Mouse (Mus musculus) neutrophil, adult 5-6 weeks (primary cell): ENCODE measurements around the gene Wwox. TPM values are rescaled to one million over a fixed set of nuclear protein-coding genes. Genes with fewer than 3 reads are reported as not detected.
A peak's percentile ranks its signal among the peaks of the same experiment; 100 is the strongest.
"Not testable (repeated sequence)": the region's sequence is repeated elsewhere in the genome, so short reads cannot be mapped to it uniquely, and the experiment has no call there.

Source experiments
- ATAC-seq: fragments of 151-379, 151-347 bp; 2 replicates; pipeline ENCODE4 v1.8.0; 2017; ENCODE audit warnings: mild to moderate bottlenecking, moderate TSS enrichment; ENCODE audit not compliant: insufficient number of reproducible peaks, poor library complexity, low FRiP score, severe bottlenecking; ENCODE audit errors: extremely low read depth
- total RNA-seq: library from RNA; stranded (forward); fragments of 200-1000 nt; gene quantifications from 2 replicates; pipeline ENCODE4 v1.2.3, GENCODE M21; 2017

Wwox gene
- total RNA-seq, 1 experiment from 2014 or later: 7.7 TPM

- ATAC-seq: peak; percentile 61
These were observed 375.6 kb downstream of the Wwox start for GRCm38 (mm10) chr8:114814769-114815736.

GRCm38 (mm10) chr8:114816343-114816742, 376.9 kb downstream of the Wwox start:
- peak; percentile 69 for ATAC-seq

GRCm38 (mm10) chr8:114816949-114817348, 377.5 kb downstream of the Wwox start:
- ATAC-seq: no peak

- ATAC-seq: no peak
These were observed 382.1 kb downstream of the Wwox start for GRCm38 (mm10) chr8:114821543-114821942.

- ATAC-seq: no peak
These were observed 386.0 kb downstream of the Wwox start for GRCm38 (mm10) chr8:114825460-114825859.

GRCm38 (mm10) chr8:114826991-114827390, 387.5 kb downstream of the Wwox start:
- ATAC-seq: no peak

- ATAC-seq: not testable (repeated sequence)
These were observed 388.4 kb downstream of the Wwox start for GRCm38 (mm10) chr8:114827810-114828209.

- ATAC-seq: no peak
These were observed 392.1 kb downstream of the Wwox start for GRCm38 (mm10) chr8:114831595-114831994.

GRCm38 (mm10) chr8:114832251-114832774, 392.9 kb downstream of the Wwox start:
- ATAC-seq: no peak

- no peak for ATAC-seq
These were observed 395.3 kb downstream of the Wwox start for GRCm38 (mm10) chr8:114834730-114835129.

GRCm38 (mm10) chr8:114839998-114840397, 400.5 kb downstream of the Wwox start:
- ATAC-seq: no peak

- no peak for ATAC-seq
These were observed 408.2 kb downstream of the Wwox start for GRCm38 (mm10) chr8:114847666-114848065.

- no peak for ATAC-seq
These were observed 410.0 kb downstream of the Wwox start for GRCm38 (mm10) chr8:114849461-114849860.

GRCm38 (mm10) chr8:114850014-114850870, 410.8 kb downstream of the Wwox start:
- no peak for ATAC-seq

- no peak for ATAC-seq
These were observed 414.3 kb downstream of the Wwox start for GRCm38 (mm10) chr8:114853765-114854164.

GRCm38 (mm10) chr8:114855833-114856232, 416.4 kb downstream of the Wwox start:
- ATAC-seq: no peak

- ATAC-seq: no peak
These were observed 426.5 kb downstream of the Wwox start for GRCm38 (mm10) chr8:114865911-114866310.

- ATAC-seq: no peak
These were observed 429.9 kb downstream of the Wwox start for GRCm38 (mm10) chr8:114869321-114869720.

GRCm38 (mm10) chr8:114870410-114870809, 431.0 kb downstream of the Wwox start:
- ATAC-seq: no peak
